Comparison of ENCODE assay signal across 12 mouse cellular contexts in genomic region chr3:101667186-101667585, GRCm38 (mm10).
DNase-seq lines count a peak whose midpoint lies in the region; ATAC-seq and TF ChIP-seq lines count a peak whose summit lies in the region.
"Had no signal": no experiment of that assay in that cellular context is flagged by ENCODE, and none has a peak within 500 bp of the region (broad histone marks: within the 10 kb centered on the region; RNA-seq: fewer than 3 reads in every experiment).

No protein-coding gene starts in this region.

- H3K27me3 ChIP-seq in hindbrain, embryonic 11.5 days (ENCODE audit: control insufficient read depth, insufficient read depth, low read length) = no peaks in the 10 kb centered on the region
- no peaks in the 10 kb centered on the region; the same call in 1 of the 2 replicates for H3K27me3 ChIP-seq in hindbrain, embryonic 13.5 days
- H3K27me3 ChIP-seq in kidney, adult 2 months (replicated peaks; ENCODE audit: control insufficient read depth, insufficient read depth, low read length) = no peaks in the 10 kb centered on the region
- no peaks in the 10 kb centered on the region for H3K27me3 ChIP-seq in limb, embryonic 15.5 days
- H3K27me3 ChIP-seq in small intestine, adult 2 months (ENCODE audit: control insufficient read depth, insufficient read depth, low read length) = no peaks in the 10 kb centered on the region
- H3K27me3 ChIP-seq in liver, postnatal 0 days (ENCODE audit: insufficient read depth, low read length) = no peaks in the 10 kb centered on the region
- H3K27me3 ChIP-seq: Patski had no signal

- no peaks in the 10 kb centered on the region for H3K9me3 ChIP-seq in hindbrain, embryonic 11.5 days (ENCODE audit: control insufficient read depth, low read length)
- H3K9me3 ChIP-seq in hindbrain, embryonic 13.5 days = no peaks in the 10 kb centered on the region
- no peaks in the 10 kb centered on the region for H3K9me3 ChIP-seq in limb, embryonic 15.5 days
- H3K9me3 ChIP-seq in liver, postnatal 0 days (ENCODE audit: low read length) = no peaks in the 10 kb centered on the region

- peak; percentile 6 for DNase-seq in hindbrain, embryonic 11.5 days (ENCODE audit: low spot score)
- peak; percentile 82 for DNase-seq in kidney, adult 2 months
- no peak for DNase-seq in heart, postnatal 4 days
- DNase-seq in cerebellum, adult 9-11 months = no peak
- DNase-seq in liver, postnatal 0 days = no peak
- DNase-seq: gastrocnemius, adult 2 months; heart, postnatal 36 days; right cerebral cortex, postnatal 14 days had no signal

- TF ChIP-seq POLR2A in kidney, adult 2 months (IDR thresholded peaks at IDR 0.05; ENCODE audit: low read depth, low read length) = no peak
- no peak for TF ChIP-seq POLR2A in small intestine, adult 2 months (IDR thresholded peaks at IDR 0.05; ENCODE audit: low read depth, low read length)

- no peaks in the 10 kb centered on the region for H3K4me1 ChIP-seq in hindbrain, embryonic 11.5 days (replicated peaks; ENCODE audit: control insufficient read depth, insufficient read depth, low read length)
- H3K4me1 ChIP-seq in hindbrain, embryonic 13.5 days (replicated peaks) = peaks cover 13% of the 10 kb centered on the region
- peaks cover 20% of the 10 kb centered on the region for H3K4me1 ChIP-seq in kidney, adult 2 months (ENCODE audit: control insufficient read depth, insufficient read depth, low read length)
- H3K4me1 ChIP-seq in limb, embryonic 15.5 days = peaks cover 18% of the 10 kb centered on the region
- peaks cover 35% of the 10 kb centered on the region for H3K4me1 ChIP-seq in small intestine, adult 2 months (ENCODE audit: control insufficient read depth, insufficient read depth, insufficient read length, low read length)
- H3K4me1 ChIP-seq in liver, postnatal 0 days (ENCODE audit: insufficient read depth) = peaks cover 7% of the 10 kb centered on the region

- 39% methylated on average over 4 of the region's 4 CpGs for WGBS in hindbrain, embryonic 11.5 days
- 33% methylated on average over 4 of the region's 4 CpGs for WGBS in hindbrain, embryonic 13.5 days
- WGBS in kidney, adult 2 months = 35% methylated on average over 4 of the region's 4 CpGs
- 30% methylated on average over 4 of the region's 4 CpGs for WGBS in limb, embryonic 15.5 days
- 28% methylated on average over 4 of the region's 4 CpGs for WGBS in small intestine, adult 2 months
- 68% methylated on average over 4 of the region's 4 CpGs for WGBS in liver, postnatal 0 days (ENCODE audit: insufficient replicate concordance)

- TF ChIP-seq EP300 in liver, postnatal 0 days (IDR thresholded peaks at IDR 0.05; ENCODE audit: low read depth) = no peak

- TF ChIP-seq CTCF in kidney, adult 2 months (conservative IDR thresholded peaks at IDR 0.05; ENCODE audit: insufficient read depth, insufficient read length, low read depth, low read length) = no peak
- no peak for TF ChIP-seq CTCF in small intestine, adult 2 months (IDR thresholded peaks at IDR 0.05; ENCODE audit: extremely low read depth, insufficient read length, insufficient replicate concordance, low read depth, low read length)
- TF ChIP-seq CTCF in liver, postnatal 0 days (IDR thresholded peaks at IDR 0.05; ENCODE audit: low read depth) = no peak

- no peak overlapping the region for H3K27ac ChIP-seq in hindbrain, embryonic 11.5 days (ENCODE audit: low read depth, low read length)
- H3K27ac ChIP-seq in hindbrain, embryonic 13.5 days = no peak overlapping the region
- H3K27ac ChIP-seq in kidney, adult 2 months (ENCODE audit: insufficient read depth, low read depth, low read length) = peak overlapping the region; percentile 96
- H3K27ac ChIP-seq in limb, embryonic 15.5 days = peak overlapping the region; percentile 78
- peak overlapping the region; percentile 99 for H3K27ac ChIP-seq in small intestine, adult 2 months (ENCODE audit: insufficient read depth, low read depth, low read length)
- H3K27ac ChIP-seq in liver, postnatal 0 days (ENCODE audit: low read depth) = no peak overlapping the region
- H3K27ac ChIP-seq: gastrocnemius, adult 2 months had no signal

- H3K4me3 ChIP-seq in hindbrain, embryonic 11.5 days (ENCODE audit: low read depth, low read length) = no peak overlapping the region
- H3K4me3 ChIP-seq in hindbrain, embryonic 13.5 days = no peak overlapping the region
- peak overlapping the region; percentile 18; the same call in 1 of the 2 replicates for H3K4me3 ChIP-seq in kidney, adult 2 months (ENCODE audit: insufficient read depth, low read depth, low read length)
- H3K4me3 ChIP-seq in limb, embryonic 15.5 days = no peak overlapping the region
- H3K4me3 ChIP-seq in small intestine, adult 2 months (ENCODE audit: low read depth, low read length) = no peak overlapping the region
- no peak overlapping the region for H3K4me3 ChIP-seq in liver, postnatal 0 days (ENCODE audit: low read depth, low read length)
- H3K4me3 ChIP-seq: gastrocnemius, adult 2 months had no signal

- H3K4me2 ChIP-seq in hindbrain, embryonic 11.5 days (replicated peaks; ENCODE audit: low read depth, low read length) = no peak overlapping the region
- H3K4me2 ChIP-seq in hindbrain, embryonic 13.5 days = no peak overlapping the region
- no peak overlapping the region for H3K4me2 ChIP-seq in limb, embryonic 15.5 days
- H3K4me2 ChIP-seq in liver, postnatal 0 days (ENCODE audit: low read depth, low read length) = no peak overlapping the region

- no peaks in the 10 kb centered on the region for H3K36me3 ChIP-seq in hindbrain, embryonic 11.5 days (ENCODE audit: control insufficient read depth, insufficient read depth, low read length)
- H3K36me3 ChIP-seq in hindbrain, embryonic 13.5 days = no peaks in the 10 kb centered on the region
- no peaks in the 10 kb centered on the region for H3K36me3 ChIP-seq in kidney, adult 2 months (ENCODE audit: control insufficient read depth, insufficient read depth, low read length)
- H3K36me3 ChIP-seq in limb, embryonic 15.5 days = no peaks in the 10 kb centered on the region
- H3K36me3 ChIP-seq in small intestine, adult 2 months (ENCODE audit: control insufficient read depth, insufficient read depth, low read length) = no peaks in the 10 kb centered on the region
- H3K36me3 ChIP-seq in liver, postnatal 0 days (replicated peaks; ENCODE audit: insufficient read depth, low read length) = no peaks in the 10 kb centered on the region

- no peak overlapping the region for H3K9ac ChIP-seq in hindbrain, embryonic 11.5 days (ENCODE audit: low read depth, low read length)
- no peak overlapping the region for H3K9ac ChIP-seq in hindbrain, embryonic 13.5 days
- no peak overlapping the region for H3K9ac ChIP-seq in limb, embryonic 15.5 days
- no peak overlapping the region for H3K9ac ChIP-seq in liver, postnatal 0 days (replicated peaks)

- no peak for ATAC-seq in hindbrain, embryonic 11.5 days (ENCODE audit: low FRiP score)
- no peak for ATAC-seq in hindbrain, embryonic 13.5 days (ENCODE audit: low FRiP score)
- peak; percentile 55; the same call in 1 of the 2 replicates for ATAC-seq in limb, embryonic 15.5 days (ENCODE audit: insufficient number of reproducible peaks, low FRiP score, low TSS enrichment, low read depth)
- no peak for ATAC-seq in liver, postnatal 0 days
- ATAC-seq: Patski had no signal

Comparison
In these comparisons a context has a peak if more than half of its experiments do, and no peak if none do; other contexts are left out.
1. DNase-seq: peak in hindbrain, embryonic 11.5 days (single experiment) and kidney, adult 2 months (single experiment); none in heart, postnatal 4 days (single experiment), cerebellum, adult 9-11 months (single experiment) and liver, postnatal 0 days (single experiment).
2. H3K27ac ChIP-seq: peak in kidney, adult 2 months (single experiment), limb, embryonic 15.5 days (single experiment) and small intestine, adult 2 months (single experiment); none in hindbrain, embryonic 11.5 days (single experiment), hindbrain, embryonic 13.5 days (single experiment) and liver, postnatal 0 days (single experiment).